Mouse (Mus musculus): ENCODE measurements around the gene Chaf1a. TPM values are rescaled to one million over a fixed set of nuclear protein-coding genes. Genes with fewer than 3 reads are reported as not detected.
A peak's percentile ranks its signal among the peaks of the same experiment; 100 is the strongest.
"Not testable (repeated sequence)": the region's sequence is repeated elsewhere in the genome, so short reads cannot be mapped to it uniquely, and the experiment has no call there.

Chaf1a gene
- total RNA-seq, 2 experiments from 2014 or later, result 3.9 to 4.9 TPM

- DNase-seq (ENCODE audit: extremely low spot score in 1 of 2, low spot score in 1 of 2), result peak; percentile 96 to 99
Observed at GRCm38 (mm10) chr17:56078880-56079795, 38.9 kb downstream of the Chaf1a start, which contains the start of gene Hdgfl2. Hdgfl2 (plus strand) TSS chr17:56079634.

GRCm38 (mm10) chr17:56079921-56080320 lies 39.7 kb downstream of the Chaf1a start:
- no peak for DNase-seq (ENCODE audit: extremely low spot score in 1 of 2, low spot score in 1 of 2)

GRCm38 (mm10) chr17:56080781-56081585 lies 40.7 kb downstream of the Chaf1a start:
- peak in 1 of 2 experiments; percentile 38 for DNase-seq (ENCODE audit: extremely low spot score in 1 of 2, low spot score in 1 of 2)

- no peak for DNase-seq (ENCODE audit: extremely low spot score in 1 of 2, low spot score in 1 of 2)
Observed at GRCm38 (mm10) chr17:56092312-56092711, 52.1 kb downstream of the Chaf1a start.

- no peak for DNase-seq (ENCODE audit: extremely low spot score in 1 of 2, low spot score in 1 of 2)
Observed at GRCm38 (mm10) chr17:56092794-56093193, 52.6 kb downstream of the Chaf1a start.

GRCm38 (mm10) chr17:56096883-56097282 lies 56.6 kb downstream of the Chaf1a start:
- DNase-seq (ENCODE audit: extremely low spot score in 1 of 2, low spot score in 1 of 2), result no peak

GRCm38 (mm10) chr17:56098180-56098579 lies 57.9 kb downstream of the Chaf1a start:
- DNase-seq (ENCODE audit: extremely low spot score in 1 of 2, low spot score in 1 of 2), result no peak

- no peak for DNase-seq (ENCODE audit: extremely low spot score in 1 of 2, low spot score in 1 of 2)
Observed at GRCm38 (mm10) chr17:56098711-56099572, 58.7 kb downstream of the Chaf1a start.

GRCm38 (mm10) chr17:56100811-56101210 lies 60.6 kb downstream of the Chaf1a start:
- DNase-seq (ENCODE audit: extremely low spot score in 1 of 2, low spot score in 1 of 2), result no peak

- no peak for DNase-seq (ENCODE audit: extremely low spot score in 1 of 2, low spot score in 1 of 2)
Observed at GRCm38 (mm10) chr17:56102158-56102557, 61.9 kb downstream of the Chaf1a start.

- no peak for DNase-seq (ENCODE audit: extremely low spot score in 1 of 2, low spot score in 1 of 2)
Observed at GRCm38 (mm10) chr17:56102927-56103326, 62.7 kb downstream of the Chaf1a start.

- DNase-seq (ENCODE audit: extremely low spot score in 1 of 2, low spot score in 1 of 2), result no peak
Observed at GRCm38 (mm10) chr17:56103465-56104285, 63.4 kb downstream of the Chaf1a start.

GRCm38 (mm10) chr17:56104821-56105220 lies 64.6 kb downstream of the Chaf1a start:
- DNase-seq (ENCODE audit: extremely low spot score in 1 of 2, low spot score in 1 of 2), result not testable (repeated sequence)

- DNase-seq (ENCODE audit: extremely low spot score in 1 of 2, low spot score in 1 of 2), result not testable (repeated sequence)
Observed at GRCm38 (mm10) chr17:56106436-56106835, 66.2 kb downstream of the Chaf1a start.

- no peak for DNase-seq (ENCODE audit: extremely low spot score in 1 of 2, low spot score in 1 of 2)
Observed at GRCm38 (mm10) chr17:56106981-56107380, 66.7 kb downstream of the Chaf1a start.

GRCm38 (mm10) chr17:56107736-56108135 lies 67.5 kb downstream of the Chaf1a start:
- no peak for DNase-seq (ENCODE audit: extremely low spot score in 1 of 2, low spot score in 1 of 2)

GRCm38 (mm10) chr17:56108334-56109044 lies 68.2 kb downstream of the Chaf1a start:
- no peak for DNase-seq (ENCODE audit: extremely low spot score in 1 of 2, low spot score in 1 of 2)

GRCm38 (mm10) chr17:56109219-56110051 lies 69.2 kb downstream of the Chaf1a start, which contains the start of gene Plin4:
Plin4 (minus strand) TSS chr17:56109803.
- no peak for DNase-seq (ENCODE audit: extremely low spot score in 1 of 2, low spot score in 1 of 2)

All from layer of hippocampus, postnatal 25 days (tissue).